Mouse (Mus musculus) cerebellum, postnatal 14 days (tissue): ENCODE data around the gene Olfr1419.
A peak's percentile ranks its signal among the peaks of the same experiment; 100 is the strongest.
"Not testable (repeated sequence)": the region's sequence is repeated elsewhere in the genome, so short reads cannot be mapped to it uniquely, and the experiment has no call there.

Experiments
- DNase-seq, 2 experiments: peaks; one replicate each; pipeline ENCODE4 v3.0.0; 2021; ENCODE audit warnings: mixed read lengths in 2 of 2

Gene Olfr1419

GRCm38 (mm10) chr19:11875006-11875405, at the start of gene Olfr1419:
Gene Olfr1419 (minus strand): TSS chr19:11875106.
- DNase-seq, result no peak

DNA sequence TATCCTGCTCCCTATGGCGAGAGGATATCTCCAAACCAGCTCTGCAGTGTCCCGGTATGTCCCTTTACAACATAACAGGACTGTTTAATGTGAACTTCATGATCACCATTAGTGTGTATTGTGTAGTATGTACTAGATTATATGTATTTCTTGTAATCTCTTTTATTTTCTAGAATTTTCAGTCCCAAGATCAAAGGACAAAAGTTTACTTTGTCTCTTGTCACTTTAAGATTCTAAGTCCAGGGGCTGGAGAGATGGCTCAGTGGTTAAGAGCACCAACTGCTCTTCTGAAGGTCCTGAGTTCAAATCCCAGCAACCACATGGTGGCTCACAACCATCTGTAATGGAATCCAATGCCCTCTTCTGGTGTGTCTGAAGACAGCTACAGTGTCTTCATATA, 47.6 kb upstream of the Olfr1419 start:
- not testable (repeated sequence) for DNase-seq

DNA sequence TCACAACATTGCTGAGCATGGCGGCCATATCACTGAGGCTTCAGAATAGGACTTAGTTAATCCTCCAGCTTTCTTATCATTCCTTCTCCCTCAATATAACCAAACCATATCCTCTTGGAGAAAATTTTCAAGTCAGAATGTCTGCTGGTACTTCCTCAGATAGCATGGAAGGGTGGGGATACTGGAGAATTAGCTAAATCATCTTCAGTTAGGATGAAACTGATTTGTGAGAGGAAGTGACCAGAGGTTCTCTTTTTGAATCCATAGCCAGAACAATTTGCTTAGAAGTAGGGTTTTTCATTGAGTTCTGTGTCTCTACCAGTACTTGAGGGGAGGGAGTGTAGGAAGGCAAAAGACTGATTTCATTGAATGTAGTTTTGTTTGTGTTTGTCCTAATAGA, 47.2 kb upstream of the Olfr1419 start:
- DNase-seq, result no peak

GRCm38 (mm10) chr19:11915804-11916203, 40.9 kb upstream of the Olfr1419 start:
- peak in 1 of 2 experiments; percentile 16 for DNase-seq

- DNase-seq, result peak in 1 of 2 experiments; percentile 67
These were observed 37.7 kb upstream of the Olfr1419 start for GRCm38 (mm10) chr19:11912533-11913121.

DNA sequence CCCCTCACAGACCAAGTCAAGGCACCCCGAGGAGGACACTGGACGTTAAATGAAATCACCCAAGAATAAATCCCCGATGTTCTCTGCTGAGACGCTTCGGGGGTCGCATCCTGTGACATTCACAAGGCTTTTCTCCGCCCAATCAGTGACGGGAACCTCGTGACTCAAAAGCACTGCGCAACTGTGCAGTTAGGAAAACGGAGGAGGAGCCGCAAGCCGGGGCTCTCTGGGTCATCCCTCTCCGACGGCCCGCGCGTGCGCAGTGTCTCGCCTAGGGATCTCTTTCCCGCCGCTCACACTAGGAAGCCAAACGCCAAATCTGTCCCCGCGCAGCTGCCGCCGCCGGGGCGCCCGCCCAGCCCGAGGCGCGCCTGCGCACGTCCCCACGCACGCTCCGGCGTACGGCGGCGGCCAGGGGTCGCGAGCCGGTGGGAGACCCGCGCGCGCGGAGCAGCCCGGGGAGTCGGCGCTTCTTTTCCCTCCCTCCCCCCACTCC, 37.2 kb upstream of the Olfr1419 start, which contains the start of gene Patl1:
Gene Patl1 (plus strand): TSS at position 363 of the 496 bp plus-strand sequence.
- DNase-seq, result peak; percentile 99

- DNase-seq, result peak; percentile 55 to 58
These were observed 36.7 kb upstream of the Olfr1419 start for GRCm38 (mm10) chr19:11911603-11912002.

DNA sequence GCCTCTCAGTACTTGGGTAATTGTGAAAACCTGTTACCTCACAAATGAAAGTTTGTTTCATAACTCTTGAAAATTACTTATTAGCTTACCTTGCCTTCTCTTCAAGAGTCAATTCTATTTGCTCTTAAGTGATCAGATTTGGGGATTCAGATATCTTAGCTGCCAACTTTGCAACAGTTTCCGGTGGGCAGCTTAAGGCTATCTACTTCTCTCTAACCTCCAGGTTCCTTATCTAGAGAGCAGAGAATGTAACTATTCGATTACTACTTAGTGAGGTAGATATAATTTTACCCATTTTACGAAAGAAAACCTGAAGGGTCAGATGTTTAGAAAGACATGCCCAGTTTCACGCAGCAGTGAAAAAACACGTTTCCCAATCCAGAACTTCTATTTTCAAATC, 36.1 kb upstream of the Olfr1419 start:
- no peak for DNase-seq

- no peak for DNase-seq
These were observed 11.4 kb upstream of the Olfr1419 start, which contains the start of gene Olfr1420 for GRCm38 (mm10) chr19:11886265-11886664. Gene Olfr1420 (plus strand): TSS chr19:11886565.

DNA sequence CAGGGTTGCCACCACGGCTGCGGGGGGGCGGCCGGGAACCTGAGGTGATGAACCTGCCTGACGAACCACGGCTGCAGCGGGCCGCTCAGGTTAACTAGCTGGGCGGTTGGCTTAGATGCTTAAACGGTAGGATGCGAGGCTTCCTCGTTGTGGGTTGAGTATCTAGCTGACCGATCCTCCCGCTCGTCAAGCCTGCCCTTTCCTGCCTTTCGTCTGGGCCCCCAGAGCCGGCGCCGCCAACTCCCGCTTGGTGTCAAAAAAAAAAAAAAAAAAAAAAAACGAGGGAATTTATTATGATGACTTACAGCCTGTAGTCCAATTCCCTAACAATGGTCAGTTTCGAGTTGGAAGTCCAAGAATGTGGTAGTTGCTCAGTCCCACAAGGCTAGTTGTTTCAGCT, 3.5 kb upstream of the Olfr1419 start:
- DNase-seq, result not testable (repeated sequence)

GRCm38 (mm10) chr19:11867837-11868236, 7.1 kb downstream of the Olfr1419 start:
- no peak for DNase-seq

GRCm38 (mm10) chr19:11860966-11861365, 13.9 kb downstream of the Olfr1419 start, which contains the start of gene Olfr1418:
Gene Olfr1418 (minus strand): TSS chr19:11861066.
- DNase-seq, result no peak

GRCm38 (mm10) chr19:11856506-11856905, 18.4 kb downstream of the Olfr1419 start:
- no peak for DNase-seq

- DNase-seq, result no peak
These were observed 20.1 kb downstream of the Olfr1419 start for GRCm38 (mm10) chr19:11854821-11855220.

- no peak for DNase-seq
These were observed 22.3 kb downstream of the Olfr1419 start for GRCm38 (mm10) chr19:11852652-11853051.

- DNase-seq, result peak in 1 of 2 experiments; percentile 2
These were observed 28.6 kb downstream of the Olfr1419 start for GRCm38 (mm10) chr19:11846333-11846732.

GRCm38 (mm10) chr19:11839119-11839518, 35.8 kb downstream of the Olfr1419 start, which contains the start of gene Olfr1417:
Gene Olfr1417 (minus strand): TSS chr19:11839219.
- no peak for DNase-seq

DNA sequence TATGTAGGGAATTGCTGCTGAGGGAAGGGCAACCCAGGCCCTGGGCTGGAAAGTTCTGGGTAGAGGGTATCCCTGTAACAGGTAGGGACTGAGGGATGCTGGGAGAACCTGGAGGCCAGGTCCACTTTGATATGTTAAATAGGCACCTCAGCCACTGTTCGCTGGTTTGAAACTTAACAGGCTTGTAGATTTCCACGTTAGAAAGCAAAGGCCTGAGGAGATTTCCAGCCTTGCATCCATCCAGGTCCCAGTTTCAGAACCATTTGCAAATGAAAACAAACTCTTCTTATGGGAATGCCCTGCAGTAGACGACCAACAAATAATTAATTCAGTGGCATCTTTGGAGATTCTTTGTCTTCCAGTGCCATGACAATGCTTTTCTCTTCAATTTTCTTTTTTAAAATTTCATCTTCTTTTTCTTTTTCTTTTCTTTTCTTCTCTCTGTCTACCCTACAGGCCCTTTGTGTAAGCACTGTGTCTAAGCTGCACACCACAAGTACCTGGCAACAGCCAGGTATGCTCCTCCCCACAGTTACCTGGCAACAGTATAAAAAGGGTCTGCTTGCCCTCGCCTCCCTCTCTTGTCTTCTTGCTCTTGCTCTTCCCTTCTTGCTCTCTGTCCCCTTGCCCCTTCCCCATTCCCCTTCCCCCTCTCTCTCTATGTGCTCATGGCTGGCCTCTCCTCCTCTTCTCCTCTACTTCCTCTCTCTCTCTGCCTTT, 51.4 kb downstream of the Olfr1419 start:
- DNase-seq, result no peak

GRCm38 (mm10) chr19:11820211-11820610, 54.7 kb downstream of the Olfr1419 start:
- peak; percentile 10 to 30 for DNase-seq

GRCm38 (mm10) chr19:11819800-11820199, 55.1 kb downstream of the Olfr1419 start:
- DNase-seq, result peak; percentile 86 to 91

- peak in 1 of 2 experiments; percentile 33 for DNase-seq
These were observed 55.7 kb downstream of the Olfr1419 start, which contains the start of gene Stx3 for GRCm38 (mm10) chr19:11819143-11819700. Gene Stx3 (minus strand): TSS chr19:11819403.
